Mouse (Mus musculus): ENCODE data around the gene Rufy4. TPM values are rescaled to one million over a fixed set of nuclear protein-coding genes. Genes with fewer than 3 reads are reported as not detected.

Rufy4 gene
- polyA plus RNA-seq, 1 experiment from 2014 or later = 0.20 TPM

- DNase-seq (no peak), ATAC-seq (no peak)
- H3K4me2 ChIP-seq (ENCODE audit: low read depth, low read length) = no peak overlapping the region
- H3K9ac ChIP-seq (replicated peaks) = no peak overlapping the region
- TF ChIP-seq CTCF (IDR thresholded peaks at IDR 0.05; ENCODE audit: low read depth) (no peak), EP300 (IDR thresholded peaks at IDR 0.05; ENCODE audit: low read depth) (no peak)
- no peaks in the 10 kb centered on the region for H3K36me3 ChIP-seq (replicated peaks; ENCODE audit: insufficient read depth, low read length)
- WGBS (ENCODE audit: insufficient replicate concordance) = 50% methylated on average over 2 of the region's 2 CpGs
- H3K9me3 ChIP-seq (ENCODE audit: low read length) = no peaks in the 10 kb centered on the region
- H3K4me1 ChIP-seq (ENCODE audit: insufficient read depth) = peaks cover 4% of the 10 kb centered on the region; the same call in 1 of the 2 replicates
- no peaks in the 10 kb centered on the region for H3K27me3 ChIP-seq (ENCODE audit: insufficient read depth, low read length)
- no peak overlapping the region for H3K27ac ChIP-seq (ENCODE audit: low read depth)
- H3K4me3 ChIP-seq (ENCODE audit: low read depth, low read length) = no peak overlapping the region
Observed at GRCm38 (mm10) chr1:74181462-74181861, 56.1 kb downstream of the Rufy4 start.

DNA sequence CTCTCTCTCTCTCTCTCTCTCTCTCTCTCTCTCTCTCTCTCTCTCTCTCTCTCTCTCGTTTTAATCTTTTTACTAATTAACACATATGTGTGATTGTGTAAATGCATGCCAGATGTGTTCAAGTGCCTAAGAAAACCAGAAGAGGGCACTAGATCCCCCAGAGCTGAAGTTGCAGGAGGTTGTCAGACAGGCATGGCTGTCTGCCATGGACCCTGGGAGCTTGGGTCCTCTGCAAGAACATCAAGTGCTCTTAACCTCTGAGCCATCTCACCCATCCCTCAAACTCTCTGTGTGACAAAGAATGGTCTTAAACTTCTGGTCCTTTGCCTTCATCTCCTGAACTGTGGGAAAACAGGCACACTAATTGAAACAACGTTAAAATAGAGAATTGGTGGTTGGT lies 57.7 kb downstream of the Rufy4 start:
- no peak for ATAC-seq
- H3K4me2 ChIP-seq (ENCODE audit: low read depth, low read length) = no peak overlapping the region
- H3K9ac ChIP-seq (replicated peaks) = no peak overlapping the region
- no peak overlapping the region for H3K27ac ChIP-seq (ENCODE audit: low read depth)
- peaks cover 4% of the 10 kb centered on the region; the same call in 1 of the 2 replicates for H3K4me1 ChIP-seq (ENCODE audit: insufficient read depth)
- no peaks in the 10 kb centered on the region for H3K9me3 ChIP-seq (ENCODE audit: low read length)
- no peaks in the 10 kb centered on the region for H3K36me3 ChIP-seq (replicated peaks; ENCODE audit: insufficient read depth, low read length)
- 50% methylated on average over 2 of the region's 2 CpGs for WGBS (ENCODE audit: insufficient replicate concordance)
- DNase-seq = no peak
- peak; percentile 36 for TF ChIP-seq CTCF (IDR thresholded peaks at IDR 0.05; ENCODE audit: low read depth)
- TF ChIP-seq EP300 (IDR thresholded peaks at IDR 0.05; ENCODE audit: low read depth) = no peak
- no peak overlapping the region for H3K4me3 ChIP-seq (ENCODE audit: low read depth, low read length)
- no peaks in the 10 kb centered on the region for H3K27me3 ChIP-seq (ENCODE audit: insufficient read depth, low read length)

DNA sequence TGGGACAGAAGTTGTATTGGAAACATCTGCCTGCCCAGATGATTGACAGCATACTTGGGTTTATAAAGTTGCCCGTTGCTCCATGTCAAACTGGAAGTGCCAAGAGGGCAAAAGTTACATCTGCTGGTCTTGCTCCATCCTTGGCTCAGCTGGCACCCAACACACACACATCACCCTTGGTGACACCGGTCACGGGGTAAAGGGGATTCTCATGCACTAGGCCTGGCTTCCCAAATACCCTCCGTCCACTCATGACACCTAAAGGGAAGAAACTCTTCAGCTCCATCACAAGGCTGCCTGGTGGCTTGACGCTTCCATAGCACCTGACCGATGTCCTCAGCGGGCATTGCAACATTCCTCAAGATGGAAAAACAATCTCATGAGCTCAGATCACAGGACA lies 65.1 kb downstream of the Rufy4 start:
- Histone ChIP-seq H3K9me3 (ENCODE audit: low read length) (no peaks in the 10 kb centered on the region), H3K4me2 (ENCODE audit: low read depth, low read length) (no peak overlapping the region), H3K9ac (replicated peaks) (no peak overlapping the region), H3K36me3 (replicated peaks; ENCODE audit: insufficient read depth, low read length) (no peaks in the 10 kb centered on the region), H3K4me3 (ENCODE audit: low read depth, low read length) (no peak overlapping the region), H3K27me3 (ENCODE audit: insufficient read depth, low read length) (no peaks in the 10 kb centered on the region), H3K27ac (ENCODE audit: low read depth) (no peak overlapping the region), H3K4me1 (ENCODE audit: insufficient read depth) (no peaks in the 10 kb centered on the region)
- TF ChIP-seq CTCF (IDR thresholded peaks at IDR 0.05; ENCODE audit: low read depth) (no peak), EP300 (IDR thresholded peaks at IDR 0.05; ENCODE audit: low read depth) (no peak)
- DNase-seq = no peak
- 87% methylated on average over 7 of the region's 7 CpGs for WGBS (ENCODE audit: insufficient replicate concordance)
- no peak for ATAC-seq

DNA sequence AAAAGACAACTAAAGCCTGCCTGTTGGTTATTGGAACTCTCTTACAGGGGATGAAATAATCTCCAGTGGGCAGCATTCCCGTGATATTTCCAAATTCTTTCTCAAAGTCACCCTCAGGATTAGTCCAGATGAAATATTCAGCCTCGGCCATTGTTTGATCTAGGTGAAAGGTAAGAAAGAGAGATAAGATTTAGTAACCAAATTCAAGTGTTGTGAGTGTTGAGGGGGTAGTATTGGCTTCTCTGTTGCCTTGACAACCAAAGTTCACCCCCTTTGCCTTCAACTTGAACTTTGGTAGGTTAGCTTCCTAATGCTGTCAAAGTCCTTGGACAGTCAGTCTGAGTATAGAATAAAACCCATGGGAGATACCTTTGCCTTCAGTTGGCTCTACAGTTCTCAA lies 67.4 kb downstream of the Rufy4 start:
- H3K4me3 ChIP-seq (ENCODE audit: low read depth, low read length) = no peak overlapping the region
- H3K4me1 ChIP-seq (ENCODE audit: insufficient read depth) = peaks cover 4% of the 10 kb centered on the region
- no peak for TF ChIP-seq CTCF (IDR thresholded peaks at IDR 0.05; ENCODE audit: low read depth)
- TF ChIP-seq EP300 (IDR thresholded peaks at IDR 0.05; ENCODE audit: low read depth) = no peak
- H3K36me3 ChIP-seq (replicated peaks; ENCODE audit: insufficient read depth, low read length) = no peaks in the 10 kb centered on the region
- no peaks in the 10 kb centered on the region for H3K9me3 ChIP-seq (ENCODE audit: low read length)
- DNase-seq = no peak
- ATAC-seq = no peak
- WGBS (ENCODE audit: insufficient replicate concordance) = 60% methylated on average over 2 of the region's 2 CpGs
- H3K27ac ChIP-seq (ENCODE audit: low read depth) = no peak overlapping the region
- H3K27me3 ChIP-seq (ENCODE audit: insufficient read depth, low read length) = no peaks in the 10 kb centered on the region
- no peak overlapping the region for H3K9ac ChIP-seq (replicated peaks)
- no peak overlapping the region for H3K4me2 ChIP-seq (ENCODE audit: low read depth, low read length)

GRCm38 (mm10) chr1:74194445-74194844 lies 69.1 kb downstream of the Rufy4 start, which contains the start of gene Cxcr1:
TSS of gene Cxcr1 (minus strand) at chr1:74194631.
- no peak for TF ChIP-seq CTCF (IDR thresholded peaks at IDR 0.05; ENCODE audit: low read depth)
- no peak for TF ChIP-seq EP300 (IDR thresholded peaks at IDR 0.05; ENCODE audit: low read depth)
- no peaks in the 10 kb centered on the region for H3K9me3 ChIP-seq (ENCODE audit: low read length)
- H3K4me1 ChIP-seq (ENCODE audit: insufficient read depth) = peaks cover 4% of the 10 kb centered on the region
- DNase-seq (no peak), ATAC-seq (no peak)
- no peak within 1 kb of the TSS for H3K4me3 ChIP-seq (ENCODE audit: low read depth, low read length)
- H3K4me2 ChIP-seq (ENCODE audit: low read depth, low read length) = no peak within 1 kb of the TSS
- no peak within 1 kb of the TSS for H3K9ac ChIP-seq (replicated peaks)
- H3K27me3 ChIP-seq (ENCODE audit: insufficient read depth, low read length) = no peaks in the 10 kb centered on the region
- no peaks in the 10 kb centered on the region for H3K36me3 ChIP-seq (replicated peaks; ENCODE audit: insufficient read depth, low read length)
- no peak within 1 kb of the TSS for H3K27ac ChIP-seq (ENCODE audit: low read depth)
- 67% methylated on average over 8 of the region's 8 CpGs for WGBS (ENCODE audit: insufficient replicate concordance)

DNA sequence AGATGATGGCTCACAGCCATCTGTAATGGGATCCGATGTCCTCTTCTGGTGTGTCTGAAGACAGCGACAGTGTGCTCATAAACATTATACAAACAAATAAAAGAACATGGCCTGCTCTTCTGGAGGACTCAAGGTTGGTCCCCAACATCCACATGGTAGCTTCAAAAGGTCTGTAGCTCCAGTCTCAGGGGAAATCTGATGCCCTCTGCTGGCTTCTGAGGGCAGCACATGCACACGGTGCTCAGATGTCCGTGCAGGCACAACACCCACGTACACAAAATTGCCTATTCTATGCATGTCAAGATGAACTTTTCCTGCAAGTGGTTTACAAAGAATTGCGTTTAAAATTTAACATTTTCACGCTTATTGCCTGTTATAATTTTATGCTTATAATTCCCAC lies 70.6 kb downstream of the Rufy4 start:
- Histone ChIP-seq H3K36me3 (replicated peaks; ENCODE audit: insufficient read depth, low read length) (no peaks in the 10 kb centered on the region), H3K4me3 (ENCODE audit: low read depth, low read length) (no peak overlapping the region), H3K4me1 (ENCODE audit: insufficient read depth) (peaks cover 4% of the 10 kb centered on the region), H3K27ac (ENCODE audit: low read depth) (no peak overlapping the region; the same call in 1 of the 2 replicates), H3K4me2 (ENCODE audit: low read depth, low read length) (peak overlapping the region; percentile 54; the same call in 1 of the 2 replicates), H3K9me3 (ENCODE audit: low read length) (no peaks in the 10 kb centered on the region), H3K27me3 (ENCODE audit: insufficient read depth, low read length) (no peaks in the 10 kb centered on the region), H3K9ac (replicated peaks) (no peak overlapping the region)
- TF ChIP-seq CTCF (IDR thresholded peaks at IDR 0.05; ENCODE audit: low read depth) = peak; percentile 79
- TF ChIP-seq EP300 (IDR thresholded peaks at IDR 0.05; ENCODE audit: low read depth) = no peak
- peak; percentile 65 for DNase-seq
- peak; percentile 50 for ATAC-seq
- 33% methylated on average over 7 of the region's 7 CpGs for WGBS (ENCODE audit: insufficient replicate concordance)

Data from liver, postnatal 0 days (tissue).